Mouse (Mus musculus): Measurements from ENCODE around the gene BC025920. TPM values are rescaled to one million over a fixed set of nuclear protein-coding genes. Genes with fewer than 3 reads are reported as not detected.
A peak's percentile ranks its signal among the peaks of the same experiment; 100 is the strongest.

BC025920 gene
- polyA plus RNA-seq, 1 experiment from 2014 or later: 0.55 TPM

GRCm38 (mm10) chr10:81565257-81566228 is 40.5 kb upstream of the BC025920 start:
- WGBS: 51% methylated on average over 20 of the region's 20 CpGs
- H3K27ac ChIP-seq: 0 out of 2 replicates have a peak overlapping the region, but pooled peaks have one; percentile 21
- peaks cover 68% of the 10 kb centered on the region for H3K4me1 ChIP-seq
- no peaks in the 10 kb centered on the region for H3K9me3 ChIP-seq
- H3K4me2 ChIP-seq: no peak overlapping the region
- no peaks in the 10 kb centered on the region for H3K27me3 ChIP-seq (replicated peaks)
- H3K36me3 ChIP-seq: peaks cover 25% of the 10 kb centered on the region
- ATAC-seq (ENCODE audit: insufficient read depth, low FRiP score, low read depth): no peak
- no peak overlapping the region for H3K4me3 ChIP-seq (replicated peaks)
- H3K9ac ChIP-seq: no peak overlapping the region

- Histone ChIP-seq H3K9me3 (no peaks in the 10 kb centered on the region), H3K4me3 (replicated peaks) (no peak overlapping the region), H3K27me3 (replicated peaks) (no peaks in the 10 kb centered on the region), H3K9ac (no peak overlapping the region), H3K4me2 (peak overlapping the region; percentile 42), H3K4me1 (peaks cover 64% of the 10 kb centered on the region), H3K27ac (peak overlapping the region; percentile 91), H3K36me3 (peaks cover 22% of the 10 kb centered on the region)
- peak; percentile 9; the same call in 1 of the 2 replicates for ATAC-seq (ENCODE audit: insufficient read depth, low FRiP score, low read depth)
- WGBS: 13% methylated on average over 16 of the region's 16 CpGs
Measured at GRCm38 (mm10) chr10:81568381-81569191, 37.5 kb upstream of the BC025920 start.

GRCm38 (mm10) chr10:81569507-81570237 is 36.4 kb upstream of the BC025920 start:
- Histone ChIP-seq H3K4me2 (peak overlapping the region; percentile 86; the same call in 1 of the 2 replicates), H3K4me1 (peaks cover 58% of the 10 kb centered on the region), H3K9ac (no peak overlapping the region), H3K4me3 (replicated peaks) (no peak overlapping the region; the same call in 1 of the 2 replicates), H3K27me3 (replicated peaks) (no peaks in the 10 kb centered on the region), H3K9me3 (no peaks in the 10 kb centered on the region), H3K36me3 (peaks cover 20% of the 10 kb centered on the region), H3K27ac (peak overlapping the region; percentile 91)
- ATAC-seq (ENCODE audit: insufficient read depth, low FRiP score, low read depth): no peak
- 62% methylated on average over 9 of the region's 9 CpGs for WGBS

- WGBS: 4% methylated on average over 11 of the region's 11 CpGs
- Histone ChIP-seq H3K36me3 (peaks cover 15% of the 10 kb centered on the region), H3K27ac (peak overlapping the region; percentile 91), H3K9me3 (no peaks in the 10 kb centered on the region), H3K9ac (no peak overlapping the region), H3K4me2 (peak overlapping the region; percentile 86), H3K27me3 (replicated peaks) (no peaks in the 10 kb centered on the region), H3K4me3 (replicated peaks) (peak overlapping the region; percentile 49), H3K4me1 (peaks cover 57% of the 10 kb centered on the region)
- no peak for ATAC-seq (ENCODE audit: insufficient read depth, low FRiP score, low read depth)
Measured at GRCm38 (mm10) chr10:81570238-81570800, 35.8 kb upstream of the BC025920 start.

DNA sequence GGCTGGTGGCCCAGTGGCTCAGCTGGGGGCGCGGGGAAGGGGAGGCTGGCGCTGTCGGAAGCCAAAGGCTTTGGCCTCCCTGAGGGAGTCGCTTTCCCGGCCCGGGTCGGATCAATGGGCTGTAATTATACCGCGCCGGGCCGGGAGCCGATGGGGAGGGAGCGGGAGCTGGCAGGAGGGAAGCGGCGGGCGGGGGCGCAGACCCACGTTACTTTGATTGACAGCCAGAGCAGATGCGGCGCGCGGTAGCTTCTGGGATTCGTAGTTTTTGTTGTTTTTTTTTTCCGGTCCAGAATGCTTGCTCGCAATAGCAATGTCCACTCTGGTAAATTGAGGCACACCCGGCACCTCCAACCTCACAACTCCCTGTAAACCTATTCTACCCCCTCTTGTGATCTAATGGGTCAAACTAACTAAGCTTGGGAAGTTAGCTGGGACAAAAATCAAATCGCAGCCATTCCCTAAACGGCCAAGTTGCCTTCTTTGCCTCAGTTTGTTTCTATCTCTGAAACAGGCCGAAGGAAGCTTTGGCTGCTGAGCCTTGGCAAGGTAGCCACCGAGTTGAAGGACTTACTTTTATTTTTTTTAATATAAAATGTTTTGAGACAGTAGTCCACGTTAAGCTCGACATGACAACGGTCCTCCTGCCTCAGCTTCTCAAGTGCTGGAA is 35.1 kb upstream of the BC025920 start:
- peaks cover 62% of the 10 kb centered on the region for H3K4me1 ChIP-seq
- ATAC-seq (ENCODE audit: insufficient read depth, low FRiP score, low read depth): peak; percentile 42; the same call in 1 of the 2 replicates

DNA sequence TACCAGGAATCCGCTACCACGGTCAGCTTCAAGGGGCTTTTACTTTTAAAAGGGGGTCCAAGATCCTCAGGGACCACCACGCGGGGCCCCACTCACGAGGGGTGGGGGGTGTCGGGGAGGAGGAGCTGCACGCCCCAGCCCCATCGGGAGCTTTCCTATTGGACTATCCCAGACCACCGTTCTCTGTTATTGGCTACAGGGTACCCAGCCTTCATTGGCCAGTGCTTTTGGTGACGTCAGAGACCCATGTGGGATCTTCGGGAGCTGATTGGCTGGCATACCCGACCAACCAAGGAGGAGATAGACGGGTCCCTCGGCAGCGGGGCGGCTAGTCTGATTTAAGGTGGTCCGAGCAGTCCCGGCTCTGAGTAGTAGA is 34.6 kb upstream of the BC025920 start:
- under 1% methylated on average over 18 of the region's 18 CpGs for WGBS
- Histone ChIP-seq H3K27ac (peak overlapping the region; percentile 91), H3K27me3 (replicated peaks) (no peaks in the 10 kb centered on the region), H3K9ac (peak overlapping the region; percentile 22; the same call in 1 of the 2 replicates), H3K4me3 (replicated peaks) (peak overlapping the region; percentile 49), H3K4me2 (peak overlapping the region; percentile 86), H3K36me3 (peaks cover 5% of the 10 kb centered on the region), H3K4me1 (peaks cover 62% of the 10 kb centered on the region), H3K9me3 (no peaks in the 10 kb centered on the region)
- peak; percentile 91 for ATAC-seq (ENCODE audit: insufficient read depth, low FRiP score, low read depth)

More for the DNA sequence above, 35.1 kb upstream of the BC025920 start:
- whole genome bisulfite sequencing: under 1% methylated on average over 32 of the region's 34 CpGs
- Histone ChIP-seq H3K27ac (peak overlapping the region; percentile 91), H3K9ac (peak overlapping the region; percentile 22; the same call in 1 of the 2 replicates), H3K4me3 (replicated peaks) (peak overlapping the region; percentile 49), H3K9me3 (no peaks in the 10 kb centered on the region), H3K4me2 (peak overlapping the region; percentile 86), H3K36me3 (peaks cover 8% of the 10 kb centered on the region), H3K27me3 (replicated peaks) (no peaks in the 10 kb centered on the region)

DNA sequence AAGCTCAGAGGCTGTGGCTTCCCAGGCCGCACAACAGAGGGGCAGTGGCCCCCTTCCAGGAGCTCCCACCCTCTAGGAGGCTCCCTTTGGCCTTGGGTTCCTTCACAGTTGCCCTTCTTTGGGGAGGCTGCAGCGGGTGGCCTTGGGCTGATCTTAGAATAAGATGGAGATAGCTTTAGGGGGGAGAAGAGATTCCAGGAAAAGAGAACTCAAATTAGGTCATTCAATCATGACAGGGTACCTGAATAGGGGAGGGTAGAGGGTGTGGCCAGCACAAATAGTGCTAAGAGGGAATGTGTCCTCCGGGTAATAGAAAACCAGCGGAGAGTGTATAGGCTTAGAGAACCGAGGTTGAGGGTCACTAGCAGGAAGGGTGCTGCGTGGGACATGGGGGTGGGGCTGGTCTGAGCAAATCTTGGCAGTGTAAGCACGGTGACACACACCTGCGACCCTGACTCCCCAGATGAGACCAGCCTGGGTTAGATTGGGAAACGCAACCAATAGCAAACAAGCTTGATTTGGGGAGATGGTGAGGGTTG is 33.9 kb upstream of the BC025920 start:
- H3K4me1 ChIP-seq: peaks cover 62% of the 10 kb centered on the region
- peak overlapping the region; percentile 49 for H3K4me3 ChIP-seq (replicated peaks)
- no peaks in the 10 kb centered on the region for H3K36me3 ChIP-seq
- peak; percentile 3; the same call in 1 of the 2 replicates for ATAC-seq (ENCODE audit: insufficient read depth, low FRiP score, low read depth)
- H3K27me3 ChIP-seq (replicated peaks): no peaks in the 10 kb centered on the region
- no peaks in the 10 kb centered on the region for H3K9me3 ChIP-seq
- 9% methylated on average over 9 of the region's 9 CpGs for WGBS
- H3K9ac ChIP-seq: peak overlapping the region; percentile 9; the same call in 1 of the 2 replicates
- peak overlapping the region; percentile 87 for H3K27ac ChIP-seq
- H3K4me2 ChIP-seq: peak overlapping the region; percentile 59

GRCm38 (mm10) chr10:81572975-81573374 is 33.1 kb upstream of the BC025920 start:
- 18% methylated on average over 9 of the region's 9 CpGs for WGBS

GRCm38 (mm10) chr10:81574081-81575056 is 31.7 kb upstream of the BC025920 start, which contains the start of gene Tle2:
Gene Tle2, plus strand, starts transcription at chr10:81574561.
- WGBS: 27% methylated on average over 10 of the region's 10 CpGs
- H3K4me2 ChIP-seq: peak within 1 kb of the TSS; percentile 78
- H3K4me1 ChIP-seq: peaks cover 48% of the 10 kb centered on the region
- H3K9ac ChIP-seq: peak within 1 kb of the TSS; percentile 37
- H3K36me3 ChIP-seq: peaks cover 5% of the 10 kb centered on the region; the same call in 1 of the 2 replicates
- H3K27ac ChIP-seq: peak within 1 kb of the TSS; percentile 87; the same call in 1 of the 2 replicates
- no peak for ATAC-seq (ENCODE audit: insufficient read depth, low FRiP score, low read depth)
- H3K27me3 ChIP-seq (replicated peaks): 0 out of 2 replicates have a peak, but pooled peaks cover 2% of the 10 kb centered on the region
- H3K9me3 ChIP-seq: no peaks in the 10 kb centered on the region
- peak within 1 kb of the TSS; percentile 52 for H3K4me3 ChIP-seq (replicated peaks)

More at GRCm38 (mm10) chr10:81572975-81573374, 33.1 kb upstream of the BC025920 start:
- ATAC-seq (ENCODE audit: insufficient read depth, low FRiP score, low read depth): no peak
- H3K4me1 ChIP-seq: peaks cover 61% of the 10 kb centered on the region
- 0 out of 2 replicates have a peak overlapping the region, but pooled peaks have one; percentile 1 for H3K4me3 ChIP-seq (replicated peaks)
- peak overlapping the region; percentile 87; the same call in 1 of the 2 replicates for H3K27ac ChIP-seq
- no peaks in the 10 kb centered on the region for H3K9me3 ChIP-seq
- no peak overlapping the region for H3K9ac ChIP-seq
- peak overlapping the region; percentile 59 for H3K4me2 ChIP-seq
- no peaks in the 10 kb centered on the region for H3K27me3 ChIP-seq (replicated peaks)
- no peaks in the 10 kb centered on the region for H3K36me3 ChIP-seq

Data from stomach, embryonic 15.5 days (tissue).